Mouse (Mus musculus) left cerebral cortex, adult 8-10 months (tissue): ENCODE measurements around the gene Fam207a. TPM values are rescaled to one million over a fixed set of nuclear protein-coding genes. Genes with fewer than 3 reads are reported as not detected.

Source experiments
- DNase-seq, 2 experiments: peaks; one replicate each; pipeline ENCODE4 v3.0.0; 2022; ENCODE audit warnings: low spot score in 2 of 2
- total RNA-seq, 4 experiments: library from RNA; stranded (reverse); gene quantifications; 2 replicates each; pipeline ENCODE4 v1.2.4; 2022

Gene Fam207a
- total RNA-seq, 4 experiments from 2014 or later, result 26.6 to 32.7 (median 29.5) TPM

DNA sequence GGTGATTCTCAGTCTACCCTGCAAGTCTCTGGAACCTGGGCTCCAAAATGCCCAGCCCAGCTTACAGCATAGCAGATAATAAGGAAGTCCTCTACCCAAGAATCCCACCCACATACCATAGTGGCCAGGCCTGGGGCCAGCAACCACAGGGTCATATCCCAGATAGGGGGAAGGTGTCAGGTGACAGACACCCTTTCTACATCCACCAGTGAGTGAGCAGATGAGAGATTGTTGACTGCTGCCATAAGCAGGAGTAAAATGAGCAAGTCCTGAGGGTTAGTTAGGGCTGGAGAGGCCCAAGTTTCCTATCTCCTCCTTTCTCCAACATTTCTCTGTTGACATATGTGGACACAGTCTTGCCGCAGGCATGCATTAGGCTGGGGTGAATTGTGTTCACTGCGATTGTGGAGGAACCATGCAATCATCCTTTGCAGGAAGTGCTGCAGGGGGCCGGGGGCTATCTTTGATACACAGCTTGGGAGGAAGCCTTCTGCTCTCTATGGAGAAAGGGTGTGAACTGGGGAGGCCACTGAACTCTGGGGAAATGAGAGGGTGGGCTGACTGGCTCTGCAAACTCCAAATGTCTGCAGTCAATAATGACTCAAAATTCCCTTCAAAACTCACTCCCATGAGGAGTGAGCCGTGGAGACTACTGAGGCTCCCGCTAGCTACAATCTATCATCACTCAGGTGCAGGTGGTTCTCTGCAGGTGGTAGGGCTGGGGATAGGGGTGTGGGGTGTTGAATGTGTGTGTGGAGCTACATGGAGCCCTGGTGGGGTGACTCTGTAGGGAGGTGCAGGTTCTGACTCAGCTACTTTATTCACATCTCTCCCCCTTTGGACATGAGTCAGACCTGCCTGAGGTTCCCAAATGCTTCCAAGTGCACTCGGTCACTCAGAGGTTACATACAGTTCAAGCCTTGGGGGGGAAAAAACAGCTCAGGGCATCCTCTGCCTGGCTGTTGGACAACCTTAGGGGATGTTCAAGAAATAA, 15.7 kb upstream of the Fam207a start:
- DNase-seq, result no peak

DNA sequence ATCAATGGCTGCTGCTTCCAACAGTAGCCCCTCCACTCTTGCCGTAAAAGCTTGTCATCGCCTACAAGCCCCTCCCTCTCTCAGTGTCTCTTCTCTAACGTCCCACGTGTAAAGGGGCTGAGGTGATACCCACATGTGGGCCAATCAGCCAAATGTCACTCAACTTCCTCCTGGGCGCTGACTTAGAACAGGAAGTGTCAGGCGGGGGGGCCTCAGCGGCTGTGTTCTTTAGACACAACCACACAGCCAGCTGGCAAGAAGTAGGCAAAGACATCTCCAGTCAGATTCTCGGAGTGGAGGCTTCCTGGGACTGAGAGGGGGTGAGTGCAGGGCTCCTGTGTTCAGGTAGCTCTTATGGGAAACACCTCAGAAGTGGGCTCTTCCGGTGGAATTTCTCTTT, 14.6 kb upstream of the Fam207a start, which contains the start of gene Itgb2:
Itgb2 (plus strand) TSS at position 113 of the 400 bp plus-strand sequence.
- DNase-seq, result no peak

DNA sequence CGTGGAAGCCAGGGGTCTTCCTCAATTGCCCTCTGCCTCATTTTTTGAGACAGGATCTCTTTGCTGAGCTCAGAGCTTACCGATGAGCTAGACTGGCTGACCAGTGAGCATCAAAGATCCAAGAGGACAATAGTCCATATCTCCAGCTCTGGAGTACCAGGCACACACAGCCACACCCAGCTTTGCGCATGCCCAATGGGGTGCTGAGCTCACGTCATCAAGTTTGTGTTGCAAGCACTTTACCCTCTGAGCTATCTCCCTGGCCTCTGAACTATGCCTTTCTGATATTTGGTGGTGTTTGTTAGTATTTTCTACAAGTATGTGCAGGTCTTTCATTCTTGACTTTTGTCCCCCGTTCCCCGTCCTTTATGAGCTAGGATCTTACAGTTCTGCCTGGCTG, 13.0 kb upstream of the Fam207a start:
- no peak for DNase-seq

DNA sequence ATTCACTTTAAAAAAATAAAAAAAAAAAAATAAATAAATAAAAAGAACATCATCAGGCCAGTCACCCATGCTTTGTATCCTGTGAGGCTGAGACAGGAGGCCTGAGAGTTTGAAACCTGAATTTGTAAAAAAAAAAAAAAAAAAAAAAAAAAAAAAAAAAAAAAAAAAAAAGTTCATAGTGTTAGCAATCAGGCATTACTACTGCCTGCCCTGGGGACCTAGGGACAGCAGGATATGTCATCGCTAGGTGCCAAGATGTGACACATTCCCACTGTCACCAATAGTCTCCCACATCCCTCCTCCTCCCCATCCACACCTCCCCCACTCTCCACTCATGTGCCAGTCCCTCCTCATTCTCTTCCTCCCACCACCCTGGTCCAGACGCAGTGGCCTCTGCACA, 10.9 kb upstream of the Fam207a start:
- DNase-seq, result no peak

DNA sequence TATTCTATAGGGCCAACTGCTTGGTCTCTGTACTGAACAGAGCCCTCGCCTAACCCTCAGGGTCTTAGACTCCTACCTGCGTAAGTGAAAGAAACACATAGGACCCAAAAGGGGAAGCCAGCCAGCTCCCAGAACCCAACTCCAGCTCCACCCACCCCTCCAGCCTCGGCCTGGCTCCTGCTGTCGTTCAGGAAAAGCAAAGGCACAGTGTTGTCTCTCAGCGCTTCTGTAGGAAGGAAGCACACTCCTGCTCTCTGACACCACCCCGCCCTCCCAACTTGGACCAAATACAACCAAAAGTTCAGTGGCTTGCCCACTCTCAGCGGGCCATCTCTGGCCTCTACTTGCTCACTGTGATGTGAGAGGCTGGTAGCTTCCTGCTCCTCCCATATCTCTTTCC, 7.7 kb upstream of the Fam207a start:
- no peak for DNase-seq

DNA sequence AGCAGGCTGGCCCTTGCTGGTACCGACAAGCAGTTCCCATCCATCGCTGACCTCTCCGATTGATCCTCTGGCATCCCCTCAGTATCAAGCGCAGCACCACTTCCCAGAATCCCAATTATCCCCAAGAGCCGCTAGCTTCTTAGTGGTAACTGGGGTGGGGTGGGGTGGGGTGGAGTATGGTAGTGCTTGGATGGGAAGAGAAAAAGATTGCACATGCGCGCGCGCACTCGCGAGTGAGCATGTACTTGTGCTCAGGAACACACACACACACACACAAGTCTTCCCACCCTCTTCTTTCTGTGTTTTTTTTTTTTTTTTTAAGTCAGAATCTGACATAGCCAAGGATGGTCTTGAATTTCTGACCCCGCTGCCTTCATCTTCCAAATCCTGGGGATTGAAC, 7.2 kb upstream of the Fam207a start:
- DNase-seq, result no peak

DNA sequence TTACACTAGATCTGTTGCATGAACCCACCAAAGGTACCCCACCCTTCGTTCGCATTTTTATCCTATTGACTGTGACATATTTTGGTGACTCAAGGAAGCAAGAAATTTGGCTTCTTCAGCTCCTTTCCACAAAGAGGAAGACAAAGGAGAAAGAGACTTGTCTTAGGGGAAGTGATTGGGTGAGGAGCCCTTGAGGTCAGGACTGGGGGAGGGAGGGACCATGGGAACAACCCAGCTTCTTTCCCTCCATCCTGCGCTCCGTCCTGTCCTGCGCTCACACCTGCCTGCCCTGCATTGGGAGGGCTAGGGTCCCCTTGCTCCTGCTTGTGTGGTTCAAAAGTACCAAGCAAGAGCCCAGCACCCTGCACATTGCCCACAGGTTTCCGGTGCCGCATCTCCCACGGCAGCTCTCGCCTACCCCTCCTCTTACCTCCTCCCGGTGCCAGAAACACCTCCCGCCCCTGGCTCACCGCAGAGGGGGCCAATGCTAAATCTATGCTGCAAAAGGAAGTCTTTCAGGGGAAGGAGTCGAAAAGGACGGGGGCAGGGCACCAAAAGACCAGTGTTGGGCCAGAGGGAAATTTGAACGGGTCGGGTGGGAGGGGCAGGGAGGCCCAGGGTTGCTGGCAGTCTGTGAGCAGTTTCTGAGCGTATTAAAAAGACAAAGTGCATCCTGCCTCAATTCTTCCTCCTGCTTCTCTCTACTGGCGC, 6.6 kb upstream of the Fam207a start:
- DNase-seq, result no peak

DNA sequence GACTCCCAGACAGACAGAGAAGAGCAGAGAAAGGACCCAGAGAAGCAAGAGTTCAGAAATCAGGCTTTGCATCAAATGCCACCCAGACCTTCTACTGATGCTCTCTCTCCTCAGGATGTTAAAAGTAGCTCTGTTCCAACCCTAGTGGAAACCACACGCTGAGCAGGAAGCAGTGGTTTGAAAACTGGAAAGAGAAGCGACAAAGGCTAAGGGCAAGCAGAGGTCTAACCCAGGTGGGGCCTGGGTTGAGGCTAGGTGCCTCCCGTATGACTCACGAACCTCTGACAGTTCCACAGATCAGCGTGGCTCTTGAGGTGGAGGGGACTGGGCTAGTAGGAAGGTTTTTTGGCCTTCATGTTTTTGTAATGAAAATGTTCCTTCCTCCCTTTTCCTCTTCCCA, 4.9 kb upstream of the Fam207a start:
- no peak for DNase-seq

DNA sequence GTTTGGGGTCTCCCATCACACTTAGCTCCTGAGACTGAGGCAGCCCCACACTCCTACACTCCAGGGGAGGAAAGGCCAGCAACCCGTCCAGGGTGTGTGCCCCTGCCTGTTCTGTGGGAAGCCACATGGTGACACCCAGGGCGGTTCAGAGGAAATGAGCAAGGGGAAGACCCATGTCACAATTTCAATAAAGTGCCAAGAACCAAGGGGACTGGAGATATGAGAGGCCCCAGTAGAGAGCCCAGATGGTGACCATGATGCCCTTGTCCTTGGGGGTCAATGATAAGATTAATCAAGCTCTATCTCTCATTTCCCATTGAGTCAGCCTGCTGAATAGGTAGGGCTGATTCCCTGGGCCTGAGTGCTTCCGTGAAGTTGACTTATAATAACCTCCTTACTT, 3.6 kb upstream of the Fam207a start:
- DNase-seq, result no peak

DNA sequence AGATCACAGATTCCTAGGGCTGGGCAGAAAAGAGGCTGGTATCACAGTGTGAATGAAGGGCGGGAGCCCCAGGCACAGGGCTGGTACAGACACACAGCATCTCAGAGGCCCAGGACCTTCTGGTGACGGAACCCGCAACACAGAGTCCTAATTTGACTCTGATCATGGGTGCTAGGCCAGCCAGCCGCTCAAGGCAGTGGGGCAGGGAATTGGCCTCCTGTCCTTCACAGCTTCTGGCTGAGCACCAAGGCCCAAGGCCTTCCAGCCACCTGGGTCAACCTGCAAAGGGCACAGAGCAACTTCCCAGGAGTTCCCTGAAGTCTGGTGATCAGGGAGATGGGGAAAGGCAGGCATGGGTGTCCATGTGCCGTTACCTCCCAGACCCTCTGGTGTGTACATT, 2.2 kb upstream of the Fam207a start:
- DNase-seq, result no peak

DNA sequence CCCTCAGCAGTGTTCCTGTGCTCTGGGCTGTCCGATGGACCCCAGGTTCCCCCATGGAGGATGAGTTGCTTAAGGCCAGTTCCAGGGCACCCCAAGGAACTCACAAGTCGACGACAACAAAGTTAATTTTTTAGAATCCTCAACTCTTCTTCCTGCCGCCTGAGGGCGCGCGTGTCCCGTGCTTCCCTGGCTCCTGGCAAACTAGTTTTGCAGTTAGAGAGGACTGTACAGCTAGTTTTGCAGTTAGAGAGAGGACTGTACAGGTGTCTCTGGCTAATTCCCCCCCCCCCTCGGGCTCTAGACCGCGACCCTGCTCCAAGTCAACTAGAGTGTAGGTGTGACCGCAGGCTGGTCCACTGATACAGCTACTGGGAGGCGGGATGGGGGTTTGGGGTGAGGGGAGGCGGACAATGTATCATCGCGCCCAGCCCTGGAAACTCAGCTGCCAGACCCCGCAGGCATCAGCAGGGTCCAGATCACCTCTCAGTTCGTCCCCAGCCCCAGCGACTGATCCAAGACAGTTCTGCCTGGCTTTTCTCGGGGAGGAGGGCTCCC, 1.6 kb upstream of the Fam207a start:
- no peak for DNase-seq

DNA sequence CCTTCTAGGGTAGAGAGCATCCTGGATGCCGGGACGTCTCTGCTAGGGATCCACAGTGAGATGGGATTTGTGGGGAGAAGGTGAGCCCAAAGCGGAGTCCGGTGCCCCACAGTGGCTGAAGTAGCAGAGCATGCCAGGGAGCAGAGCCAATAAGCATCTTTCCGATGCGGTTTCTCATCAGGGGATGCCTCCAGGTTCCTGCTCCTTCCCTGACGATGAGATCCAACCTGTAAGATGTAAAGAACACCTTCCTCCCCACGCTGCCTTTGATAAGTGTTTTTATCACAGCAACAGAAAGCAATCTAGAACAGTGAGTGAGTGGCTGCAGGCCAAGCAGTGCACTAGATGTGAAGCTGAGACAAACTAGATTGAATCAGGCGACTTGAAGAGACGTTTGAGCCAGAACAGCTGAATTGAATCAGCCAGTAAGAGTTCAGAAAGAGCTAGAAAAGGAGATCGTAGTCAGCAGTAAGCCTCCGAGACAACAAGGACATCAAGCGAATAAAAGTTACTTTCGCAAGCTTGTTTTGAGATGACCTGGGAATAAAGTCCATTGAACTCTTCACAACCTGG, 880 bp upstream of the Fam207a start:
- DNase-seq, result no peak

DNA sequence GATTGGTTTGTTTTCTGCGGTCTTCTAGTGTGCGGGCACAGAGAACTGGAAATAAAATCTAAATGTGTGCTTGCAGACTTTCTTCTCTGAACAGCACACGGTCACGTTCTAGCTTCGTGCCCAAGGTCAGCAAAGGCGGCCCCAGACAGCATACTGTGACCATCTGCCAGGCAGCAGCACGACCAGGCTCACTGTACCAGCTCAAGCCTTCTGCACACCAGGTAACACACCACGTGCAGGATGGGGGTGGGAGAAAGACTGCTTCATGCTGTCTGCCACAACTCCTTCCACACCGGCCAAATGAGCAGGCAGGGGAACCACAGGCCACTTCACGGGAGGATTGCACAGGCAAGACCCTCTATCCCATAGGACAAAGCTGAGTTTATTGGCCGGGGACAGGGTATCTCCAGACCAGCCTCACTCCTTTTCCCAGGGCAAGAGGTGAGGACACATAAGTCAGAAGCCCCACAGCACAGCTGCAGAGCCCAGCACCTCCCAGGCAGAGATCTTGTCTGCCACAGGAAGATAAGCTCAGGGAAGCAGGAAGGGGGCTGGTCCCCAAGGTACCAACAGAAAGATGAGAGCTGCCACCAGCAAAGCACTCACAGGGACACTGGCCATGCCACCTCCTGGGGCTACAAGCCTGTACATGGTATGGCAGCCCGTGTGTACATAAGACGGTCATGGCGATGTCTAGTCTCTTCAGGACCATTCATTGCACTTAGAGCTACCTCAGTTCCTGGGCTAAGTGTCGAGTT, 5.2 kb downstream of the Fam207a start:
- no peak for DNase-seq

DNA sequence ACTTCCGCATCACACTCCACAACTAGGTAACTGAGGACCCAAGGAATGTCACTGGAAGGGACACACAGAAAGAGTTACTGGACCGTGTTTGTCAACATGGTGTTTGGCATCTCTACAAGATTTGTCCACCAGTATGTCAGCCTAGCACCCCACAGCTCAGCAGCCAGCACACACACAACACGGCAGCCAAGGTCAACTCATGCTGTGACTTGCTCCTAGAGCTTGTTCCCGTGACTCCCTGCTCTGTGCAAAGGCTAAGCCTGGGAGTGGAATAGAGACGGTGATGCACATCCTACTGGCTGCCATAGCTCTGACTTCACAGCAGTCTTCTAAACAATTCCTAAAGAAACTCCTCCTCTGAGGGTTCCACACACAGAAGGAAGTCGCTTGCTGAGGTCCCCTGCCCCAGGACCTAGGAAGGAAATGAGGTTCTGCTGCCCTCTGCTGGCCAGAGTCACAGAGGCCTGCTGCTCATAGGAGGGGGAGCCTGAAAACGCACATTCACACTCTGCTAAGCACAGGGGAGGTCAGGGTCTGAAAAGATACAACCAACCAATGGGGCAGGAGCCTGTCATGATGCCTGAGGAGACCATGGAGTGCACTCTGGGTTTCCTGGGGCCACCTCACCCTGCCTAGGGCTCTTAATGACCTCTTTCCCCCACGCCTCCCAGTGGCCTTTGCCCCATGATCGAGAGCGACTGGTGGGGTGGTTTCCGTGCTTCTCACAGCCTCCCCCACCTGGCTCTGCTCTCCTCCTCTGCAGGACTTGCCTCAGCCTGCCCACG, 6.0 kb downstream of the Fam207a start:
- DNase-seq, result peak in 1 of 2 experiments; percentile 65

DNA sequence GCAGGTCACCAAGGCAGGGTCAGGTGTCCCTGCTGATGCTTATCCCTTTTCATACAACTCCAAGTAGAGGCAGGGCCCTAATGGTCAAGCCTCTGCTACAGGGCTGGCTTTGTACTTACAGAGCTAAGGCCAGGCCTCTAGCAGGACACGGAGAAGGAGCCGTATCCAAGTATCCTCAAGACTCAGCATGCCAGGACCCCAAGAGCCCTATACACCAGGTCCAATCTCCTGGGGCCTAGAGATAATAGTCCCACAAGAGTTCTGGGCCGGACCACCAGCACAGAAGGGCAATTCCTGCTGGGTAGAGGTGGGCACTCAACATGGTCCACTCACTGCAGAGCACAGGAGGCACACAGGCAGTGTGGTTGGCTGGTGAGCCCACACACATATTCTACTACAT, 6.8 kb downstream of the Fam207a start:
- DNase-seq, result no peak

DNA sequence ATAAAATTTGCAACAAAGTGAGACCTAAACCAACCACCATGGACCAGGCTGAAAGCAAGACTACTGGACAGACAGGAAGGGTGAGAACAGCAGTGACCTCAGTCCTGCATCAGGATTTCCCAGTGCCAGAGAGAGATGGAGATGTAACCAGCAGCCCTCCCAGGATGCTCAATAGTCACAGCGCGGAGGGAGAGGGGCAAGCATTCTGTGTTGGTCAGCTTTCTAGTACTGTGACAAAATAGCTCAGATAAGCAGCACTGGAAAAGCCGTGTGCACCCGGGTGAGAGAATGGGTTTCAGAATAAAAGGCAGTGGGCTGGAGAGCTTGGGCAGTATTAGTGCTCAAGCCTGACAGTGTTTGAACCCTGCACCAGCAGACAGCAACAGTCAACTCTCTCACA, 7.8 kb downstream of the Fam207a start:
- DNase-seq, result no peak

DNA sequence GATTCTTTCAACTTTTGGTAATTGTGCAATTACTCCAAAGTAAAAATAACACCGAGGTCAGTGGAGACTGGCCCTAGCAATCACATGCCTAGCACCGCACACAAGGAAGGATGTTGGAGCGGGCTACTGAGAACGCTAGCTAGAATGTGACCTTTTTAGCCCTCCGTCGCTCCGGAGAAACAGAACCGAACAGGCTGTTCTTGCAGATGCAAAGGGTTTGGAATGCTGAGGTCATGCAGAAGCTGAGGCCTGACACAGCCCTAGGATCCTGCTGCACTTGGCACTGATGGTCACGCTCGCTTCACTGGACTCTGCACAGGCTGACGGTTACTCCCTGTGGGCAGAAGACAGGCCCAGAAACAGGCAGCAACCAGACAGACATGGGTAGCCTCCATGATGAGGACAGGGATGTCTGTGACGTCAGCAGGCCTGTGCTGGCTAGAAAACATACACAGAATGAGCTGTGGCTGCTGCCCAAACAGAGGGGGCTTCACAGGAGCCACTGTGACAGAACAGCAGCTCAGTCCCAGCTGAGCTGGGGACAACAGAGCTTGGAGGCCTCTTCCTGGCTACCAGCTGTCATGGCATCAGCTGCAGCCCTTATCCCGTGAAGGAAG, 8.5 kb downstream of the Fam207a start:
- no peak for DNase-seq

DNA sequence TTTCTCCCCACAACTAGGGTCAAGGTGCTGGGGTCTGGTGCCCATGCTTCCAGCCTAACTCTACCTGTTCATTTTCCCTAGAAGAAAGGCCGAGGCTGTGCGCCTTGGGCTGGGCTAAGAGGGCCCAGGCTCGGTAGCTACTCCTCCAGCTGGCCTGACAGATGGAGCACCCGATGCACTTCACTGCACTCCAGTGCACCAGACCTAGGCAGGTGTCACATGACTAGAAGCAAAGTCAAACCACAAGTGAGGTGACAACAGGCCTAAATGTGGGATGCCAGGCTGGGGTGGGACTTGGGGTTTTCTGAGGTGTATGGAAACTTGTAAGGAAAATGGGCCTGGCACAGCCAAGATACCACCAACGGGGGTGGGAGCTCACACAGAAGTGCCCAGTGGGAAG, 9.1 kb downstream of the Fam207a start:
- no peak for DNase-seq

DNA sequence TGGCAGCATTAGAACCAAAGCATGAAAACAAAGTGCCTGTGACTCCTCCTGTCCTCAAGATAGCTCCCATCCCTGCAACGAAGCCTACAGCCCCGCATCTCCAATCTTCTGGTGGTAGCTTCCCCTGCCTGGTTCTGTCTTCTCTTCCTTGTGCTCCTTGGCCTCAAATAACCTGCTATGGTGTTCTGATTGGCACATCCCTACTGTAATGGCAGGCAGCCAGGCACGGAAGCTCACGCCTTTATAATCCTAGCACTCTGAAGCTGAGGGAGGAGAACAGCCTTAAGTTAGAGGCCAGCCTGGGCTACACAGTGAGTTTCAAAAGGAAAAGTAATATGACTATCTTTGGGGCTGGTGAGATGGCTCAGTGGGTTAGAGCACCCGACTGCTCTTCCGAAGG, 11.4 kb downstream of the Fam207a start:
- DNase-seq, result no peak
